Mouse (Mus musculus): ENCODE measurements around the gene Zfp771.
"Not testable (repeated sequence)": the region's sequence is repeated elsewhere in the genome, so short reads cannot be mapped to it uniquely, and the experiment has no call there.

The Zfp771 gene

GRCm38 (mm10) chr7:127217901-127218642 lies 26.0 kb upstream of the Zfp771 start:
- DNase-seq (ENCODE audit: low spot score), result no peak

GRCm38 (mm10) chr7:127218670-127219069 lies 25.4 kb upstream of the Zfp771 start:
- no peak for DNase-seq (ENCODE audit: low spot score)

GRCm38 (mm10) chr7:127220440-127220839 lies 23.6 kb upstream of the Zfp771 start:
- no peak for DNase-seq (ENCODE audit: low spot score)

- no peak for DNase-seq (ENCODE audit: low spot score)
These were observed 21.0 kb upstream of the Zfp771 start for GRCm38 (mm10) chr7:127223106-127223505.

GRCm38 (mm10) chr7:127223515-127224478 lies 20.3 kb upstream of the Zfp771 start:
- DNase-seq (ENCODE audit: low spot score), result no peak

GRCm38 (mm10) chr7:127224616-127225015 lies 19.5 kb upstream of the Zfp771 start:
- no peak for DNase-seq (ENCODE audit: low spot score)

GRCm38 (mm10) chr7:127225147-127225995 lies 18.7 kb upstream of the Zfp771 start:
- DNase-seq (ENCODE audit: low spot score), result no peak

GRCm38 (mm10) chr7:127228615-127229303 lies 15.3 kb upstream of the Zfp771 start:
- DNase-seq (ENCODE audit: low spot score), result peak; percentile 47

- DNase-seq (ENCODE audit: low spot score), result no peak
These were observed 12.7 kb upstream of the Zfp771 start for GRCm38 (mm10) chr7:127231376-127231775.

GRCm38 (mm10) chr7:127231826-127232621 lies 12.1 kb upstream of the Zfp771 start:
- no peak for DNase-seq (ENCODE audit: low spot score)

- peak; percentile 69 for DNase-seq (ENCODE audit: low spot score)
These were observed 11.3 kb upstream of the Zfp771 start, which contains the start of the genes Zfp553 and Sept1 for GRCm38 (mm10) chr7:127232622-127233367. Gene Zfp553 (plus strand): TSS chr7:127233061. Gene Sept1 (minus strand): TSS chr7:127233130.

GRCm38 (mm10) chr7:127233368-127233749 lies 10.7 kb upstream of the Zfp771 start:
- DNase-seq (ENCODE audit: low spot score), result no peak

GRCm38 (mm10) chr7:127233765-127234164 lies 10.3 kb upstream of the Zfp771 start:
- DNase-seq (ENCODE audit: low spot score), result no peak

- DNase-seq (ENCODE audit: low spot score), result peak; percentile 51
These were observed 9.3 kb upstream of the Zfp771 start for GRCm38 (mm10) chr7:127234777-127235176.

GRCm38 (mm10) chr7:127243361-127243867 lies 660 bp upstream of the Zfp771 start:
- no peak for DNase-seq (ENCODE audit: low spot score)

GRCm38 (mm10) chr7:127244658-127245510 lies 810 bp downstream of the Zfp771 start:
- peak; percentile 38 for DNase-seq (ENCODE audit: low spot score)

GRCm38 (mm10) chr7:127250511-127250910 lies 6.4 kb downstream of the Zfp771 start:
- not testable (repeated sequence) for DNase-seq (ENCODE audit: low spot score)

- no peak for DNase-seq (ENCODE audit: low spot score)
These were observed 8.3 kb downstream of the Zfp771 start for GRCm38 (mm10) chr7:127252414-127252813.

Data from ovary, adult 18-20 months (tissue).